Mouse (Mus musculus): ENCODE measurements around the gene Krt4.

- TF ChIP-seq POLR2A (IDR thresholded peaks at IDR 0.05; ENCODE audit: control insufficient read depth, extremely low read depth, insufficient read depth, low read length, poor library complexity) (no peak), CTCF (IDR thresholded peaks at IDR 0.05; ENCODE audit: borderline replicate concordance, control insufficient read depth, extremely low read depth, insufficient read depth, low read length, poor library complexity) (no peak)
Measured at GRCm38 (mm10) chr15:101958891-101959290, 34.4 kb upstream of the Krt4 start.
